ENCODE assay signal across 10 mouse cellular contexts in the genomic region with DNA sequence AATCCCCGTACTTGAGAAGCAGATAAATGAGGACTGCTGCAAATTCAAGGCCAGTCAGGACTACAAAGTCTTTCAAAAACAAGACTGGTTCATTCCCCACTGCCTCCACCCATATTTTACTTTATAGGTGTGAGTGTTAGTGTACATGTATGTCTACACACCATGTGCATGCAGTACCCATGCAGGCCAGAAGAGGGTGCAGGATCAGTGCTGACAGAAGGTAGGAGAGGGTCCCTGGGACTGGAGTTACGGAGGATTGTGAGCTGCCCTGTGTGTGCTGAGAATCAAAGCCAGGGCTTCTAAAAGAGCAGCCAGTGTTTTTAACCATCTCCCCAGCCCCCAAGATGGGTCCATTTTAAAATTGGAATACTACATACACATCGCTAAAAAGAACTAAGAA. TPM values are rescaled to one million over a fixed set of nuclear protein-coding genes. Genes with fewer than 3 reads are reported as not detected.
DNase-seq lines count a peak whose midpoint lies in the region; ATAC-seq and TF ChIP-seq lines count a peak whose summit lies in the region.
"Had no signal": no experiment of that assay in that cellular context is flagged by ENCODE, and none has a peak within 500 bp of the region (broad histone marks: within the 10 kb centered on the region; RNA-seq: fewer than 3 reads in every experiment).

No protein-coding gene starts in this region.

- H3K4me2 ChIP-seq in CH12.LX (ENCODE audit: insufficient read depth, low read depth, poor library complexity, severe bottlenecking) = no peak overlapping the region
- no peak overlapping the region for H3K4me2 ChIP-seq in hindbrain, embryonic 16.5 days (ENCODE audit: low read length)
- H3K4me2 ChIP-seq: stomach, embryonic 15.5 days had no signal

- no peak for TF ChIP-seq POLR2A in CH12.LX (IDR thresholded peaks at IDR 0.05; ENCODE audit: low read depth, low read length)
- no peak for TF ChIP-seq POLR2A in bone marrow macrophage, adult 2 months (IDR thresholded peaks at IDR 0.05; ENCODE audit: borderline replicate concordance, low read depth, low read length)
- TF ChIP-seq POLR2A in small intestine, adult 2 months (IDR thresholded peaks at IDR 0.05; ENCODE audit: low read depth, low read length) = no peak

- peak; percentile 27 for TF ChIP-seq RAD21 in CH12.LX (IDR thresholded peaks at IDR 0.05; ENCODE audit: low read depth, low read length)

- H3K9ac ChIP-seq in CH12.LX (ENCODE audit: insufficient read depth, low read depth) = no peak overlapping the region
- H3K9ac ChIP-seq in hindbrain, embryonic 16.5 days (ENCODE audit: low read depth, low read length) = no peak overlapping the region
- H3K9ac ChIP-seq: stomach, embryonic 15.5 days had no signal

- in situ Hi-C loops in CH12.LX (cut with MboI; ENCODE audit: low pct_ligation_motif_present, low pct_unique_long_range_greater_than_20kb, low sequenced_read_pairs) = loop anchor here (5.0 kb wide), 1 partner anchor 37 kb away; no protein-coding TSS in a partner anchor

- no peaks in the 10 kb centered on the region for H3K27me3 ChIP-seq in CH12.LX (replicated peaks)
- H3K27me3 ChIP-seq in small intestine, adult 2 months (ENCODE audit: control insufficient read depth, insufficient read depth, low read length) = no peaks in the 10 kb centered on the region
- H3K27me3 ChIP-seq in hindbrain, embryonic 16.5 days (replicated peaks; ENCODE audit: control insufficient read depth, insufficient read depth, low read length) = no peaks in the 10 kb centered on the region
- H3K27me3 ChIP-seq: stomach, embryonic 15.5 days had no signal

- TF ChIP-seq EP300 in CH12.LX (IDR thresholded peaks at IDR 0.05; ENCODE audit: low read length) = no peak

- ATAC-seq in hindbrain, embryonic 16.5 days = no peak

- no peaks in the 10 kb centered on the region for H3K79me2 ChIP-seq in CH12.LX (replicated peaks; ENCODE audit: control insufficient read depth, extremely low read depth, insufficient read depth, poor library complexity, severe bottlenecking)

- no peak overlapping the region for H3K27ac ChIP-seq in layer of hippocampus, adult 2 months
- H3K27ac ChIP-seq in CH12.LX (ENCODE audit: insufficient read depth, low read depth) = no peak overlapping the region
- no peak overlapping the region for H3K27ac ChIP-seq in bone marrow macrophage, adult 2 months (ENCODE audit: insufficient read depth, low read depth, low read length)
- no peak overlapping the region for H3K27ac ChIP-seq in small intestine, adult 2 months (ENCODE audit: insufficient read depth, low read depth, low read length)
- no peak overlapping the region for H3K27ac ChIP-seq in hindbrain, embryonic 16.5 days (ENCODE audit: low read depth, low read length)
- H3K27ac ChIP-seq: stomach, embryonic 15.5 days had no signal

- H3K9me3 ChIP-seq in CH12.LX (replicated peaks; ENCODE audit: low read length) = peaks cover 3% of the 10 kb centered on the region
- H3K9me3 ChIP-seq in hindbrain, embryonic 16.5 days (ENCODE audit: control insufficient read depth, low read length) = no peaks in the 10 kb centered on the region
- H3K9me3 ChIP-seq: stomach, embryonic 15.5 days had no signal

- 87% methylated on average over 3 of the region's 3 CpGs for WGBS in small intestine, adult 2 months
- WGBS in hindbrain, embryonic 16.5 days = 90% methylated on average over 3 of the region's 3 CpGs

- DNase-seq in layer of hippocampus, adult 2 months (ENCODE audit: low spot score in 2 of 2) = no peak
- DNase-seq in layer of hippocampus, postnatal 14 days (ENCODE audit: low spot score in 2 of 2) = no peak
- DNase-seq in CH12.LX (ENCODE audit: extremely low read depth) = no peak
- no peak for DNase-seq in urinary bladder, postnatal 4 days (ENCODE audit: low spot score in 2 of 2)
- DNase-seq in layer of hippocampus, adult 11-12 months (ENCODE audit: low spot score) = no peak
- DNase-seq: cerebellum, postnatal 36 days had no signal

- TF ChIP-seq CTCF in layer of hippocampus, adult 2 months (conservative IDR thresholded peaks at IDR 0.05) = peak; percentile 80
- TF ChIP-seq CTCF in CH12.LX (conservative IDR thresholded peaks at IDR 0.05 in 1 of 2, IDR thresholded peaks at IDR 0.05 in 1 of 2; ENCODE audit: low read depth in 2 of 2, low read length in 2 of 2) = peak; percentile 55 to 63
- peak; percentile 49; the same call in 1 of the 2 replicates for TF ChIP-seq CTCF in bone marrow macrophage, adult 2 months (IDR thresholded peaks at IDR 0.05; ENCODE audit: low read depth, low read length)
- peak; percentile 48; the same call in 1 of the 2 replicates for TF ChIP-seq CTCF in small intestine, adult 2 months (IDR thresholded peaks at IDR 0.05; ENCODE audit: extremely low read depth, insufficient read length, insufficient replicate concordance, low read depth, low read length)

- peaks cover 3 to 6% of the 10 kb centered on the region in 2 experiments for H3K4me1 ChIP-seq in CH12.LX (ENCODE audit: control insufficient read depth in 1 of 2, insufficient read depth in 2 of 2)
- peaks cover 16% of the 10 kb centered on the region for H3K4me1 ChIP-seq in bone marrow macrophage, adult 2 months (ENCODE audit: control insufficient read depth, insufficient read depth, low read length)
- H3K4me1 ChIP-seq in small intestine, adult 2 months (ENCODE audit: control insufficient read depth, insufficient read depth, insufficient read length, low read length) = peaks cover 8% of the 10 kb centered on the region; the same call in 1 of the 2 replicates
- H3K4me1 ChIP-seq in hindbrain, embryonic 16.5 days (ENCODE audit: control insufficient read depth, insufficient read depth, low read depth, low read length) = no peaks in the 10 kb centered on the region
- H3K4me1 ChIP-seq: stomach, embryonic 15.5 days had no signal

- dilution Hi-C loops in CH12.LX (cut with MboI; ENCODE audit: extremely low pct_ligation_motif_present, extremely low pct_unique_long_range_greater_than_20kb, low sequenced_read_pairs) = no loop called here

- H3K4me3 ChIP-seq in layer of hippocampus, adult 2 months = no peak overlapping the region
- no peak overlapping the region for H3K4me3 ChIP-seq in CH12.LX (replicated peaks in 1 of 3; ENCODE audit: low read depth in 2 of 3, low read length in 2 of 3, poor library complexity in 1 of 3)
- H3K4me3 ChIP-seq in bone marrow macrophage, adult 2 months (ENCODE audit: insufficient read depth, low read length) = no peak overlapping the region
- H3K4me3 ChIP-seq in small intestine, adult 2 months (ENCODE audit: low read depth, low read length) = no peak overlapping the region
- no peak overlapping the region for H3K4me3 ChIP-seq in hindbrain, embryonic 16.5 days (ENCODE audit: low read length)
- H3K4me3 ChIP-seq: stomach, embryonic 15.5 days had no signal

- H3K36me3 ChIP-seq in CH12.LX (replicated peaks in 1 of 2; ENCODE audit: control insufficient read depth in 1 of 2, insufficient read depth in 1 of 2, low read length in 1 of 2) = peaks cover 16 to 27% of the 10 kb centered on the region in 2 experiments
- H3K36me3 ChIP-seq in small intestine, adult 2 months (ENCODE audit: control insufficient read depth, insufficient read depth, low read length) = 0 out of 2 replicates have a peak, but pooled peaks cover 4% of the 10 kb centered on the region
- peaks cover 3% of the 10 kb centered on the region; the same call in 1 of the 2 replicates for H3K36me3 ChIP-seq in hindbrain, embryonic 16.5 days (ENCODE audit: control insufficient read depth, insufficient read depth, low read length)

TF ChIP-seq in CH12.LX, 34 proteins besides CTCF, POLR2A, EP300 and RAD21 (continues in another document):
- no peak for TF ChIP-seq MAX (IDR thresholded peaks at IDR 0.05; ENCODE audit: low read length)
- TF ChIP-seq UBTF (IDR thresholded peaks at IDR 0.05; ENCODE audit: low read depth, low read length) = no peak
- TF ChIP-seq SMC3 (IDR thresholded peaks at IDR 0.05; ENCODE audit: low read depth, low read length) = peak; percentile 46

RNA-seq across cellular contexts. Expression of a gene that starts 8.4 kb away (rescaled TPM):
- total RNA-seq in layer of hippocampus, adult 2 months (2021) = 100 to 1,000 TPM; 216 to 232 TPM
- total RNA-seq in layer of hippocampus, postnatal 14 days (2021) = 100 to 1,000 TPM; 242 to 247 TPM
- 126 TPM in 2 replicates for total RNA-seq in CH12.LX (2012; rRNA removed)
- 84.0 and 92.8 TPM in 2 replicates for total RNA-seq in CH12.LX (2014; rRNA removed)
- polyA plus RNA-seq in CH12.LX (2012; ENCODE audit: insufficient read length, low read depth) = 157 and 184 TPM in 2 replicates
- polyA plus RNA-seq in bone marrow macrophage, adult 2 months (2012; ENCODE audit: insufficient read depth, insufficient read length, missing spikeins) = 132 and 166 TPM in 2 replicates
- polyA plus RNA-seq in small intestine, adult 2 months (2012; rRNA removed) = 58.0 and 89.8 TPM in 2 replicates
- 390 and 393 TPM in 2 replicates for polyA plus RNA-seq in hindbrain, embryonic 16.5 days (2015; fragmentation: Nextera tagmentation; extraction: Ambion mirVana)

RNA-seq across cellular contexts. Expression of a gene that starts 21.0 kb away (rescaled TPM):
- total RNA-seq in layer of hippocampus, adult 2 months (2021) = 10 to 100 TPM; 36.5 to 44.2 TPM
- 10 to 100 TPM; 38.9 to 50.9 TPM for total RNA-seq in layer of hippocampus, postnatal 14 days (2021)
- total RNA-seq in CH12.LX (2012; rRNA removed) (10.3 and 15.0 TPM in 2 replicates), CH12.LX (2014; rRNA removed) (not detected in 2 replicates)
- polyA plus RNA-seq in CH12.LX (2012; ENCODE audit: insufficient read length, low read depth) = 2.4 TPM in 1 of 2 replicates, not detected in the other
- polyA plus RNA-seq in bone marrow macrophage, adult 2 months (2012; ENCODE audit: insufficient read depth, insufficient read length, missing spikeins) = 13.5 and 19.6 TPM in 2 replicates
- 0.10 TPM in 1 of 2 replicates, not detected in the other for polyA plus RNA-seq in small intestine, adult 2 months (2012; rRNA removed)
- polyA plus RNA-seq in hindbrain, embryonic 16.5 days (2015; fragmentation: Nextera tagmentation; extraction: Ambion mirVana) = 11.9 and 12.8 TPM in 2 replicates

RNA-seq across cellular contexts. Expression of a gene that starts 48.4 kb away (rescaled TPM):
- total RNA-seq in layer of hippocampus, adult 2 months (2021) = 10 to 100 TPM; 25.8 to 32.0 TPM
- total RNA-seq in layer of hippocampus, postnatal 14 days (2021) = 10 to 100 TPM; 18.6 to 21.7 TPM
- total RNA-seq in CH12.LX (2012; rRNA removed) (2.3 and 6.2 TPM in 2 replicates), CH12.LX (2014; rRNA removed) (0.19 TPM in 1 of 2 replicates, not detected in the other)
- 0.24 TPM in 1 of 2 replicates, not detected in the other for polyA plus RNA-seq in CH12.LX (2012; ENCODE audit: insufficient read length, low read depth)
- 109 and 122 TPM in 2 replicates for polyA plus RNA-seq in bone marrow macrophage, adult 2 months (2012; ENCODE audit: insufficient read depth, insufficient read length, missing spikeins)
- 194 and 386 TPM in 2 replicates for polyA plus RNA-seq in small intestine, adult 2 months (2012; rRNA removed)
- 0.15 and 0.22 TPM in 2 replicates for polyA plus RNA-seq in hindbrain, embryonic 16.5 days (2015; fragmentation: Nextera tagmentation; extraction: Ambion mirVana)

RNA-seq across cellular contexts. Expression of a gene that starts 49.3 kb away (rescaled TPM):
- total RNA-seq in layer of hippocampus, adult 2 months (2021) = 10 to 100 TPM; 43.6 to 46.9 TPM
- total RNA-seq in layer of hippocampus, postnatal 14 days (2021) = 10 to 100 TPM; 69.5 to 71.9 TPM
- total RNA-seq in CH12.LX (2012; rRNA removed) (30.9 and 31.0 TPM in 2 replicates), CH12.LX (2014; rRNA removed) (25.1 and 27.9 TPM in 2 replicates)
- polyA plus RNA-seq in CH12.LX (2012; ENCODE audit: insufficient read length, low read depth) = 29.4 and 29.5 TPM in 2 replicates
- 129 and 138 TPM in 2 replicates for polyA plus RNA-seq in bone marrow macrophage, adult 2 months (2012; ENCODE audit: insufficient read depth, insufficient read length, missing spikeins)
- polyA plus RNA-seq in small intestine, adult 2 months (2012; rRNA removed) = 28.0 and 105 TPM in 2 replicates
- 37.1 and 39.3 TPM in 2 replicates for polyA plus RNA-seq in hindbrain, embryonic 16.5 days (2015; fragmentation: Nextera tagmentation; extraction: Ambion mirVana)

Comparison
In these comparisons a context has a peak if more than half of its experiments do, and no peak if none do; other contexts are left out.
1. RNA of a gene that starts 48.4 kb away (polyA plus RNA-seq): 194 to 386 TPM in small intestine, adult 2 months and 109 to 122 TPM in bone marrow macrophage, adult 2 months; 0.24 TPM in CH12.LX and 0.15 to 0.22 TPM in hindbrain, embryonic 16.5 days; every median in the first group is over 10 times any median in the second.
2. Peak in every context shown above with its lines, with median percentiles within 50 percentile points of each other: CTCF ChIP-seq.